Mouse (Mus musculus) liver, postnatal 0 days (tissue): ENCODE data around the gene Otulin.
A peak's percentile ranks its signal among the peaks of the same experiment; 100 is the strongest.

ENCODE experiments used
- CTCF ChIP-seq: sonication (generic); IDR thresholded peaks from 2 replicates; pipeline ENCODE4 v1.5.1; 2016; ENCODE audit warnings: antibody characterized with exemption, low read depth
- EP300 ChIP-seq: IDR thresholded peaks from 2 replicates; pipeline ENCODE4 v1.6.1; 2016; ENCODE audit warnings: antibody characterized with exemption, low read depth, mild to moderate bottlenecking

- TF ChIP-seq EP300 (no peak), CTCF (peak; percentile 76)
These were observed 12.4 kb upstream of the Otulin start for GRCm38 (mm10) chr15:27642895-27643294.
